Mouse (Mus musculus): ENCODE results near the gene Krtap29-1. TPM values are rescaled to one million over a fixed set of nuclear protein-coding genes. Genes with fewer than 3 reads are reported as not detected.

Krtap29-1 gene
- total and polyA plus RNA-seq, 2 experiments from 2014 or later: not detected

DNA sequence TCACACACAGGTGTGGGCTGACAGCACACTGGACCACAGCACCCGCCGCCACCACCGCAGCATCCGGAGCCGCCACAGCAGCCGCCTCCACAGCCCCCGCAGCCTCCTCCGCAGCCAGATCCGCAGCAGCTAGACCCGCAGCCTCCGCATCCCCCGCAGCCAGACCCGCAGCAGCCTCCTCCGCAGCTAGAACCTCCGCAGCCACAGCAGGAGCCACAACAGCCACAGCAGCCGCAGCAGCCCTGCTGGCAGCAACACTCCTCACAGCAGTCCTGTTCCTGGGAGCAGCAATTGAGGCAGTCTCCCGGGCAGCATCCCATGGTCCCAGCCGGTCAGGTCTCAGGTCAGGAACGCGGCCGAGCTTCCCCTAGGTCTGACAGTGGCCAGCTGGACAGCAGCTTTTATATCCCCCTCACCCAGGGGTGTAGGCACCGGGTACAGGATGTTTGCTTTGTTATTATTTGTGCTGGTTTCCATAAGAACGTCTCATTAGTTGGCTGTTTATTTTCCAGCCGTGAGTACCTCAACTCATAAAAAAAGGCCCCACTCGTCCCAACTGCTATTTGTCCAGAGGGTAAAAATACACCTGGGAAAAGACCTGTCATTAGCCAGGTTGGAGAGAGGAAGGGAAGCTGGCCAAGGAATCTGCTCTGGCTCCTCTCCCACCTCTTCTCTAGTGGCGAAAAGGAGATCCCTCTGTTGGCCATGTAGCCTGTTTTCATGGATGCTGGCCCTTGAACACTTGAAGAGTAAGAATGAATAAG lies 14.9 kb upstream of the Krtap29-1 start, which contains the start of gene Krtap17-1:
Gene Krtap17-1 (minus strand): TSS at position 375 of the 764 bp plus-strand sequence.
- no peak for TF ChIP-seq CTCF (IDR thresholded peaks at IDR 0.05)
- no peak for DNase-seq (ENCODE audit: low spot score)
- H3K9ac ChIP-seq (replicated peaks; ENCODE audit: low read length, poor library complexity, severe bottlenecking): peak within 1 kb of the TSS; percentile 3; the same call in 1 of the 2 replicates

GRCm38 (mm10) chr11:99990571-99990970 lies 11.7 kb upstream of the Krtap29-1 start:
- Histone ChIP-seq H3K9me3 (ENCODE audit: low read length) (no peaks in the 10 kb centered on the region), H3K4me3 (ENCODE audit: low read depth, low read length) (no peak overlapping the region), H3K27ac (ENCODE audit: low read depth, low read length) (no peak overlapping the region), H3K27me3 (ENCODE audit: insufficient read depth, low read length) (no peaks in the 10 kb centered on the region), H3K36me3 (ENCODE audit: insufficient read depth, low read length) (no peaks in the 10 kb centered on the region), H3K4me2 (ENCODE audit: low read depth, low read length, poor library complexity, severe bottlenecking) (no peak overlapping the region), H3K4me1 (ENCODE audit: insufficient read depth, low read length) (no peaks in the 10 kb centered on the region), H3K9ac (replicated peaks; ENCODE audit: low read length, poor library complexity, severe bottlenecking) (no peak overlapping the region)
- ATAC-seq (ENCODE audit: low FRiP score) (no peak), DNase-seq (ENCODE audit: low spot score) (peak; percentile 64)
- no peak for TF ChIP-seq CTCF (IDR thresholded peaks at IDR 0.05)
- WGBS: 44% methylated on average over 3 of the region's 3 CpGs

More for the DNA sequence above, 14.9 kb upstream of the Krtap29-1 start, which contains the start of gene Krtap17-1:
- Histone ChIP-seq H3K27me3 (ENCODE audit: insufficient read depth, low read length) (no peaks in the 10 kb centered on the region), H3K4me1 (ENCODE audit: insufficient read depth, low read length) (no peaks in the 10 kb centered on the region), H3K4me3 (ENCODE audit: low read depth, low read length) (peak within 1 kb of the TSS; percentile 22; the same call in 1 of the 2 replicates), H3K27ac (ENCODE audit: low read depth, low read length) (no peak within 1 kb of the TSS), H3K9me3 (ENCODE audit: low read length) (no peaks in the 10 kb centered on the region), H3K36me3 (ENCODE audit: insufficient read depth, low read length) (no peaks in the 10 kb centered on the region), H3K4me2 (ENCODE audit: low read depth, low read length, poor library complexity, severe bottlenecking) (peak within 1 kb of the TSS; percentile 43)
- no peak for ATAC-seq (ENCODE audit: low FRiP score)
- WGBS: 28% methylated on average over 25 of the region's 26 CpGs

GRCm38 (mm10) chr11:99989881-99990405 lies 11.1 kb upstream of the Krtap29-1 start:
- no peak for TF ChIP-seq CTCF (IDR thresholded peaks at IDR 0.05)
- H3K36me3 ChIP-seq (ENCODE audit: insufficient read depth, low read length): no peaks in the 10 kb centered on the region
- H3K4me2 ChIP-seq (ENCODE audit: low read depth, low read length, poor library complexity, severe bottlenecking): no peak overlapping the region
- no peaks in the 10 kb centered on the region for H3K4me1 ChIP-seq (ENCODE audit: insufficient read depth, low read length)
- no peak for DNase-seq (ENCODE audit: low spot score)
- H3K4me3 ChIP-seq (ENCODE audit: low read depth, low read length): no peak overlapping the region
- no peaks in the 10 kb centered on the region for H3K9me3 ChIP-seq (ENCODE audit: low read length)
- WGBS: 89% methylated on average over 6 of the region's 6 CpGs
- no peak for ATAC-seq (ENCODE audit: low FRiP score)
- no peak overlapping the region for H3K27ac ChIP-seq (ENCODE audit: low read depth, low read length)
- H3K9ac ChIP-seq (replicated peaks; ENCODE audit: low read length, poor library complexity, severe bottlenecking): no peak overlapping the region
- no peaks in the 10 kb centered on the region for H3K27me3 ChIP-seq (ENCODE audit: insufficient read depth, low read length)

DNA sequence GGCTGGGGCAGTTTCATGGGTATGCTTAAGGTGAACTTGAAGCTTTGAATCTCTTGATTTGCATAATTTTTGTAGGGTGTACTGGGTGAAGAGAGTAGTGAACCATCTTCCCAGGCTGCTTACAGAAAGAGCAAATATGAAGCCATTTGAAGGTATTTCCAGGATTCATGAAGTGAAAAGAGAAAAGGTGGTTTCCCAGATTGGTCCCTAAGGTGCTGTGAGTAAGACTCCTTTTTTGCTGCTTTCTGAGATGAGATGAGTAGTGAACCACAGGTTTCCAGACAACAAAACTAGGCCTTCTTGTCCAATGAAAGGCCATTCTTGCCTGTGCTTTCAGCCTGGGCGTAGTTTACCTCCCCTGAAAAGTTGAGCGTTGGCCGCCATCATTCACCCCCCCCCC lies 9.7 kb upstream of the Krtap29-1 start:
- WGBS: 94% methylated on average over 3 of the region's 3 CpGs

GRCm38 (mm10) chr11:99986180-99986647 lies 7.4 kb upstream of the Krtap29-1 start, which contains the start of gene Krtap16-1:
TSS of gene Krtap16-1 (minus strand) at chr11:99986597.
- Histone ChIP-seq H3K36me3 (ENCODE audit: insufficient read depth, low read length) (no peaks in the 10 kb centered on the region), H3K4me1 (ENCODE audit: insufficient read depth, low read length) (no peaks in the 10 kb centered on the region), H3K9ac (replicated peaks; ENCODE audit: low read length, poor library complexity, severe bottlenecking) (no peak within 1 kb of the TSS), H3K27ac (ENCODE audit: low read depth, low read length) (no peak within 1 kb of the TSS), H3K4me2 (ENCODE audit: low read depth, low read length, poor library complexity, severe bottlenecking) (no peak within 1 kb of the TSS), H3K27me3 (ENCODE audit: insufficient read depth, low read length) (no peaks in the 10 kb centered on the region), H3K4me3 (ENCODE audit: low read depth, low read length) (no peak within 1 kb of the TSS), H3K9me3 (ENCODE audit: low read length) (no peaks in the 10 kb centered on the region)
- no peak for TF ChIP-seq CTCF (IDR thresholded peaks at IDR 0.05)
- ATAC-seq (ENCODE audit: low FRiP score) (no peak), DNase-seq (ENCODE audit: low spot score) (no peak)
- WGBS: 78% methylated on average over 8 of the region's 8 CpGs

More for the DNA sequence above, 9.7 kb upstream of the Krtap29-1 start:
- DNase-seq (ENCODE audit: low spot score) (no peak), ATAC-seq (ENCODE audit: low FRiP score) (no peak)
- no peak overlapping the region for H3K4me2 ChIP-seq (ENCODE audit: low read depth, low read length, poor library complexity, severe bottlenecking)
- TF ChIP-seq CTCF (IDR thresholded peaks at IDR 0.05): no peak
- H3K27ac ChIP-seq (ENCODE audit: low read depth, low read length): no peak overlapping the region
- no peaks in the 10 kb centered on the region for H3K4me1 ChIP-seq (ENCODE audit: insufficient read depth, low read length)
- H3K27me3 ChIP-seq (ENCODE audit: insufficient read depth, low read length): no peaks in the 10 kb centered on the region
- no peak overlapping the region for H3K4me3 ChIP-seq (ENCODE audit: low read depth, low read length)
- H3K9me3 ChIP-seq (ENCODE audit: low read length): no peaks in the 10 kb centered on the region
- H3K9ac ChIP-seq (replicated peaks; ENCODE audit: low read length, poor library complexity, severe bottlenecking): no peak overlapping the region
- H3K36me3 ChIP-seq (ENCODE audit: insufficient read depth, low read length): no peaks in the 10 kb centered on the region
